Mouse (Mus musculus): ENCODE data around the gene Srebf2. TPM values are rescaled to one million over a fixed set of nuclear protein-coding genes. Genes with fewer than 3 reads are reported as not detected.

Srebf2 gene
- polyA plus RNA-seq, 1 experiment from 2014 or later, result 114 TPM

GRCm38 (mm10) chr15:82145851-82146769 is 871 bp upstream of the Srebf2 start:
- no peaks in the 10 kb centered on the region for H3K27me3 ChIP-seq (ENCODE audit: insufficient read depth, low read length)
- DNase-seq (peak; percentile 37), ATAC-seq (ENCODE audit: insufficient read depth) (no peak; the same call in 1 of the 2 replicates)
- peak overlapping the region; percentile 86 for H3K4me3 ChIP-seq (ENCODE audit: low read depth, low read length)
- peaks cover 18% of the 10 kb centered on the region for H3K4me1 ChIP-seq (ENCODE audit: insufficient read depth)
- TF ChIP-seq CTCF (IDR thresholded peaks at IDR 0.05; ENCODE audit: low read depth), result peak; percentile 17; the same call in 1 of the 2 replicates
- peak overlapping the region; percentile 92 for H3K27ac ChIP-seq (ENCODE audit: low read depth)
- peaks cover 3% of the 10 kb centered on the region; the same call in 1 of the 2 replicates for H3K36me3 ChIP-seq (ENCODE audit: insufficient read depth)
- H3K4me2 ChIP-seq, result peak overlapping the region; percentile 75
- H3K9ac ChIP-seq, result peak overlapping the region; percentile 21
- 8% methylated on average over 11 of the region's 11 CpGs for WGBS
- H3K9me3 ChIP-seq (ENCODE audit: low read depth, low read length), result no peaks in the 10 kb centered on the region

GRCm38 (mm10) chr15:82147611-82148111 is 680 bp downstream of the Srebf2 start:
- H3K9me3 ChIP-seq (ENCODE audit: low read depth, low read length), result no peaks in the 10 kb centered on the region
- peak overlapping the region; percentile 75 for H3K4me2 ChIP-seq
- H3K27me3 ChIP-seq (ENCODE audit: insufficient read depth, low read length), result no peaks in the 10 kb centered on the region
- H3K4me3 ChIP-seq (ENCODE audit: low read depth, low read length), result peak overlapping the region; percentile 86
- peaks cover 18% of the 10 kb centered on the region for H3K4me1 ChIP-seq (ENCODE audit: insufficient read depth)
- H3K27ac ChIP-seq (ENCODE audit: low read depth), result peak overlapping the region; percentile 92
- no peak for TF ChIP-seq CTCF (IDR thresholded peaks at IDR 0.05; ENCODE audit: low read depth)
- DNase-seq, result peak; percentile 72
- H3K36me3 ChIP-seq (ENCODE audit: insufficient read depth), result 0 out of 2 replicates have a peak, but pooled peaks cover 3% of the 10 kb centered on the region
- ATAC-seq (ENCODE audit: insufficient read depth), result peak; percentile 19
- peak overlapping the region; percentile 79 for H3K9ac ChIP-seq
- WGBS, result under 1% methylated on average over 45 of the region's 50 CpGs

- no peak for DNase-seq
- Histone ChIP-seq H3K9ac (peak overlapping the region; percentile 79), H3K36me3 (ENCODE audit: insufficient read depth) (0 out of 2 replicates have a peak, but pooled peaks cover 3% of the 10 kb centered on the region), H3K27ac (ENCODE audit: low read depth) (peak overlapping the region; percentile 92; the same call in 1 of the 2 replicates), H3K27me3 (ENCODE audit: insufficient read depth, low read length) (no peaks in the 10 kb centered on the region), H3K4me2 (peak overlapping the region; percentile 75), H3K4me3 (ENCODE audit: low read depth, low read length) (peak overlapping the region; percentile 86), H3K4me1 (ENCODE audit: insufficient read depth) (peaks cover 18% of the 10 kb centered on the region), H3K9me3 (ENCODE audit: low read depth, low read length) (no peaks in the 10 kb centered on the region)
- ATAC-seq (ENCODE audit: insufficient read depth), result no peak
- TF ChIP-seq CTCF (IDR thresholded peaks at IDR 0.05; ENCODE audit: low read depth), result no peak
- 14% methylated on average over 9 of the region's 9 CpGs for WGBS
These were observed 1.5 kb downstream of the Srebf2 start for GRCm38 (mm10) chr15:82148510-82148911.

DNA sequence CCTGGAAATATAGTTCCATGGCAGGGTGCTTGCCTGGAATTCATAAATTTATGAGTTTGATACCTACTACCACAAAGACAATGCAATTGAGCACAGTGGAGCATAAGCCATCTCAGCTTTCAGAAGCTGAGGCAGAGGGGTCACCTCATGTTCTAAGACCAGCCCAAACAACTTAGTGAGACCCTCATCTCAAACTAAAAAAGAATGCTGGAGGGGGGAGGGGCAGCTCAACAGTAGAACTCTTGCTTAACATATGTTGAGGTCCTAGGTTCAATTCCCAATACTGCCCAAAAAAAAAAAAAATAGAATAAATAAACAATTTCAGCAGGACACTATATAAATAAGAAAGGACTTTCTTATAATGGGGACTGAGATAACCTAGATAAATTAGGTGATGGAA is 3.1 kb downstream of the Srebf2 start:
- no peaks in the 10 kb centered on the region for H3K9me3 ChIP-seq (ENCODE audit: low read depth, low read length)
- no peak overlapping the region for H3K4me3 ChIP-seq (ENCODE audit: low read depth, low read length)
- H3K4me1 ChIP-seq (ENCODE audit: insufficient read depth), result peaks cover 18% of the 10 kb centered on the region

DNA sequence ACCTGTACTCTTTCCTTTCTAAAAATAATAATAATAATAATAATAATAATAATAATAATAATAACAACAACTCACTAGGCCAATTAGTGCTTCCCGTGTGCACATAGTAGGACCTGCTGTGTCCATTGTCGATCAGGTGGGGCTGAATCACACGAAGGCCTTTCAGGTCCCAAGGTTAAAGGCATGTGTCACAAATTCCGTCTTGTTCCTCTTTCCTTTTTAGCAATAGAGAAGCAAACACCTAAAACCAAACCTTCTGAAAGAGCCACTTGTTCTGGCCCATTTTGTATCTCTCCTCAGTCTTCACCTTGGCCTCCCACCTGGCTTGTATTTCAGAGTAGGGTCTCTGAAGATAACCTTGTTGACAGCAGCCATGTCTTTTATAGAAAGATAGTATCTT is 4.2 kb downstream of the Srebf2 start:
- H3K9ac ChIP-seq, result no peak overlapping the region
- TF ChIP-seq CTCF (IDR thresholded peaks at IDR 0.05; ENCODE audit: low read depth), result no peak
- 92% methylated on average over 4 of the region's 4 CpGs for WGBS
- H3K4me1 ChIP-seq (ENCODE audit: insufficient read depth), result peaks cover 7% of the 10 kb centered on the region
- H3K36me3 ChIP-seq (ENCODE audit: insufficient read depth), result 0 out of 2 replicates have a peak, but pooled peaks cover 3% of the 10 kb centered on the region
- DNase-seq (no peak), ATAC-seq (ENCODE audit: insufficient read depth) (no peak)
- no peaks in the 10 kb centered on the region for H3K27me3 ChIP-seq (ENCODE audit: insufficient read depth, low read length)
- no peak overlapping the region for H3K4me3 ChIP-seq (ENCODE audit: low read depth, low read length)
- no peaks in the 10 kb centered on the region for H3K9me3 ChIP-seq (ENCODE audit: low read depth, low read length)
- no peak overlapping the region for H3K4me2 ChIP-seq
- H3K27ac ChIP-seq (ENCODE audit: low read depth), result no peak overlapping the region

More for the DNA sequence above, 3.1 kb downstream of the Srebf2 start:
- ATAC-seq (ENCODE audit: insufficient read depth) (no peak), DNase-seq (no peak)
- Histone ChIP-seq H3K9ac (no peak overlapping the region), H3K27ac (ENCODE audit: low read depth) (no peak overlapping the region), H3K4me2 (no peak overlapping the region), H3K36me3 (ENCODE audit: insufficient read depth) (0 out of 2 replicates have a peak, but pooled peaks cover 3% of the 10 kb centered on the region), H3K27me3 (ENCODE audit: insufficient read depth, low read length) (no peaks in the 10 kb centered on the region)
- TF ChIP-seq CTCF (IDR thresholded peaks at IDR 0.05; ENCODE audit: low read depth), result no peak

DNA sequence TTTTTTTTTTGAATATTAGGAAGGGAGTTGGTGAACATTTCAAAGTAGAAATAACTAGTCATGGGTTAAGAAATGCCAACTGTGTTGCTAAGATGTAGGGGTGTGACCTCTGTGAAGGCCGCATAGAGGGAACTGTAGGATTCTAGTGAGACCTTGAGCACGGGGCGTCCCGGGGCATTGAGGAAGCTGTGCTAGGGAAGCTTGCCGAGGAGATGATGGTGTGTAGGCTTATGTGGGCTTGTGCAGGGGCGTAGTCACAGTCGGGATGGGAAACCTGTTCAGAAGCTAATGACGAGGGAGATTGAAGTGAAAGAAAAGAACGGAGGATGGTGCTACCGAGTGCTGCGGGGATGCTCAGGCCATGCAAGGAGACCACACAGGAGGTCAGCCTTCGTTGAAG is 5.0 kb downstream of the Srebf2 start:
- H3K4me1 ChIP-seq (ENCODE audit: insufficient read depth), result peaks cover 3% of the 10 kb centered on the region; the same call in 1 of the 2 replicates
- ATAC-seq (ENCODE audit: insufficient read depth) (no peak), DNase-seq (no peak)
- no peak for TF ChIP-seq CTCF (IDR thresholded peaks at IDR 0.05; ENCODE audit: low read depth)
- no peak overlapping the region for H3K4me3 ChIP-seq (ENCODE audit: low read depth, low read length)
- H3K4me2 ChIP-seq, result no peak overlapping the region
- 0 out of 2 replicates have a peak, but pooled peaks cover 3% of the 10 kb centered on the region for H3K36me3 ChIP-seq (ENCODE audit: insufficient read depth)
- 84% methylated on average over 12 of the region's 12 CpGs for WGBS
- no peak overlapping the region for H3K27ac ChIP-seq (ENCODE audit: low read depth)
- H3K9me3 ChIP-seq (ENCODE audit: low read depth, low read length), result no peaks in the 10 kb centered on the region
- H3K9ac ChIP-seq, result no peak overlapping the region
- H3K27me3 ChIP-seq (ENCODE audit: insufficient read depth, low read length), result no peaks in the 10 kb centered on the region

DNA sequence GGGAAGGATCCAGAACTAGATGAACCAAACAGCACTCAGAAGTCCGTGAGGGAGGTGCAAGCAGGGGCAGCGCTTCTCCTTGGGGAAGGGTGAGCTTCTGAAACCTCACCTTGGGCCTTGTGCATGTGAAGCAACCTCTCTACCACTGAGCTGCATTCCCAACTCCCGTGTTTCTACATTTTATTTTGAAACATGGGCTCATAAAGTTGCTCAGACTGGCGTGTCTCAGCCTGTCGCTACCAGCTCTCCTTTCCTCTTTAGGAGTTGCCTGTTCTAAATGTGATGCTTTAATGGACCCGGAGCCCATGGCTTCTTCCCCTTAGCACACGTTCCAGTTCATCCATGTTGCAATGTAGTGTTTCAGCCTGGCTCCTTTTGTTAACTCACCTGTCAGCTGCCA is 5.5 kb downstream of the Srebf2 start:
- DNase-seq (no peak), ATAC-seq (ENCODE audit: insufficient read depth) (no peak)
- Histone ChIP-seq H3K9me3 (ENCODE audit: low read depth, low read length) (no peaks in the 10 kb centered on the region), H3K4me1 (ENCODE audit: insufficient read depth) (peaks cover 3% of the 10 kb centered on the region; the same call in 1 of the 2 replicates), H3K4me2 (no peak overlapping the region), H3K27ac (ENCODE audit: low read depth) (no peak overlapping the region), H3K9ac (no peak overlapping the region), H3K27me3 (ENCODE audit: insufficient read depth, low read length) (no peaks in the 10 kb centered on the region), H3K36me3 (ENCODE audit: insufficient read depth) (0 out of 2 replicates have a peak, but pooled peaks cover 3% of the 10 kb centered on the region), H3K4me3 (ENCODE audit: low read depth, low read length) (no peak overlapping the region)
- WGBS, result 81% methylated on average over 7 of the region's 7 CpGs
- TF ChIP-seq CTCF (IDR thresholded peaks at IDR 0.05; ENCODE audit: low read depth), result no peak
